Mouse (Mus musculus): ENCODE data around the gene Clk2.

The Clk2 gene

DNA sequence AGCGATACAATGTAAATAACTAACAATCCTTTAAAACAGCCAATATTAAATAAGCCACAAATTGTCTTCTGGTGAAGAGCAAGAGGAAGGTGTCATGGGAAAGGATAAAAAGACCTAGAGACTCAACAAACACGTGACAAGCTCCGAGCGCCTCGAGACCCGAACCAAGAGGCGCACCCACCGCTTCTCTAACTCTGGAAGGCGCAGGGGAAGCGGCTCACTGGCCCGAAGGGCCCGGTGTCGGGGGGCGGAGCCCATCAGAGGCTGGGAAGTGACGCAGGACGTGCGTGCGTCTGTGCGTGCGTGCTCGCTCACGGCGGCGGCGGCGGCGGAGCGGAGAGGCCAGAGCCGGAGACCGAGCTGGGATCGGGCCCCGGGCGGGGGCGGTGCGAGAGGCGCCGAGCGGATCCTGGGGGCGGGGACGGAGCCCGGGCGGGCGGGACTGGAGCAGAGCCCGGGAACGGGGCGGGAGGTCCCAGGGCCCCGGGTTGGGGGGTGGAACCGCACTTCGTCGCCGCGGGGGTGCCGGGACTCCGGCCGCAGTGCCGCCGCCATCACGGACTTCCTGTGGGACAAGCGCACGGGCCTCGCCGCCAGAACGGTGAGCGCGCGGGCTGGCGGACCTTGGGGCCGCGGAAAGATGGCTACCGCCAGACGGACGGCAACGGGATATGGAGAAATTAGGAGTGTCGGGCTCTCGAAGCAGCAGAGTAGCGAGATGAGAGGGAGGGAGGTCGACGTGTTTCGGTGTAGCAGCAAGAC is at the start of gene Clk2:
Clk2 (plus strand) TSS at position 290 of the 762 bp plus-strand sequence.
- DNase-seq (ENCODE audit: low read depth, low spot score): peak; percentile 75

DNA sequence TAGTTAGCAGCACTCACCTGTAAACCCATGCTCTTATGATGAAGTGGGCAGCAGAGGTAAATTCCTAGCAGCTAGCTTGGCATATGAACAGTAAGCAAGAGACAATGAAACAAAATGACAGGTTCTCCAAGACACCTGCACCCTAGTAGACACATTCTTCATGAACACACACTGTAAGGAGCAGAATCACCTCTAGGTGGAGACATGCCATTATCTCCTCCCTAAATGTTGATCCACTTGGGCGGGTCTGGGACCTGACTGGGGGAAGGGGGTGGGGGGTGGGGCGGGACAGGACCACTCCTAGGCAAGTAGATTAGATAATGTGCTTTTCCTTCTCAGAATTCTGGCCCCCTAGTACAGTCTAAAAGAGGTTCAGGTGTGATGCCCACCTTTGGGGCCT is 49.1 kb upstream of the Clk2 start:
- DNase-seq (ENCODE audit: low read depth, low spot score): no peak

DNA sequence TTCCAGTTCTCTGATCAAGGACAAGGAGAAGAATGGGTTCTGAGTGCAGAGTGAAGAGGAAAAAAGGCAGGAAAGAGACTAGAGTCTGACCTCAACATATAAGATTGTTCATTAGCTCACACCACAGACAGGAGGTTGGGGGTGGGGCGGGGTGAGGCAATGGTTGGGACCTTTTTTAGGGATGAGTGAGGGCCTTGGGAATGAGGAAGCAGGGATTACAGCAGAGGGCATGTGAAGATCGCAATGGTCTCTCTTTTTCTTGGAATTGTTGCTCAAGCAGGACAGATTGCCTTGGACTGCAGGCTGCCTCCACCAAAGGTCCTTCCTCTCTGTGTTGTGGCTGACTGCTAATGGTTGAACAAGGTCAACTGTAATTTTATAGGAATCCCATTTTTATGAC is 41.3 kb upstream of the Clk2 start:
- no peak for DNase-seq (ENCODE audit: low read depth, low spot score)

DNA sequence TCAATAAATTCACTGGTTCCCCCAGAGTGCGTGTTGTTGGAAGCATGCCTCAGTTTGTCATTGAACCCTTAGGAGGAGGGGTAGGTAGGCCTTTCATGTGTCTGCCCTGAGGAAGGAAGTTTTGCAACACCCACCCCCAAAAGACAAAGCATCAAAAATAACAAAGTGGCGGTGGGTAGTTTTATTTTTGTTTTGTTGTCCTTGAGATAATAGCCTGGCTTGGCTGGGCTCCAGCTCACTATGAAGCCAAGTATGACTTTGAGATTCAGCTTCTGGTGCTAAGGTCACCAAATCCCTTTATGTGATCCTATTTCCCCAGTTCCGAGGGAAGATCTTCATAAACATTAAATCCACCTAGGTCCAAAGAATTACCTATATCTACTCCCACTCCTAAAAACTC is 40.4 kb upstream of the Clk2 start:
- DNase-seq (ENCODE audit: low read depth, low spot score): no peak

DNA sequence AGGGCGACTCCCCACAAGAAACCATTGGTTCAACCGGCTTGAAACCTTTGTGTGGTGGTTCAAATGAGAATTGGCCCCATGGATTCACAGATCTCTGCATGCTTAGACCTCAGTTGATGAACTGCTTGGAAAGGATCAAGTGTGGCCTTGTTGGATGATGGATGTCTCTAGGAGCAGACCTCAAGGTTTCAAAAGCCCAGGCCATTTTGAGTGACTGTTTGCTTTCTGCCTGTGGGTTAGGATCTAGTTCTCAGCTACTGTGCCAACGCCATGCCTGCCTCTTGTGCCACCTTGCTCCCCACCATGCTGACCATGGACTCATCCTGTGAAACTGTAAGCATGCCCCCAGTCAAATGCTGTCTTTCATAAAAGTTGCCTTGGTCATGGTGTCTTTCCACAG is 38.6 kb upstream of the Clk2 start:
- DNase-seq (ENCODE audit: low read depth, low spot score): no peak

DNA sequence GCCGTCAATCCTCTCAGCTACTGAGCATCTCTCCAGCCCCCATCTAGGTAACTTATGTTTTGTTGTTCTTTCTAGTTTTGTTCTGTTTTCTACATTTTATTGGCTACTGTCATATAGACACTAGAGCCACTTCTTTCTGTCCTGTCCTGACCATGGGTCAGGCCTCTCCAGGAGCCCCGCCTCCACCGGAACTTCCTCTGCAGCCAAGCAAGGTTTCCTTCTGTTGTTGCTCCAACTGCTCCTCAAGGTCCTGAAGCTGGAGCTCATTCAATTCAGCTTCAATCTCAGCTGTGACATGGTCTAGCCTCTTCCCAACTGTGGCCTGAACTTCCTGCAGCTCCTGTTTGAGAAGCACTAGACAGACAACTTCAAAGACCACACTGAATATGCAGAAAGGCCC is 34.7 kb upstream of the Clk2 start:
- DNase-seq (ENCODE audit: low read depth, low spot score): no peak

DNA sequence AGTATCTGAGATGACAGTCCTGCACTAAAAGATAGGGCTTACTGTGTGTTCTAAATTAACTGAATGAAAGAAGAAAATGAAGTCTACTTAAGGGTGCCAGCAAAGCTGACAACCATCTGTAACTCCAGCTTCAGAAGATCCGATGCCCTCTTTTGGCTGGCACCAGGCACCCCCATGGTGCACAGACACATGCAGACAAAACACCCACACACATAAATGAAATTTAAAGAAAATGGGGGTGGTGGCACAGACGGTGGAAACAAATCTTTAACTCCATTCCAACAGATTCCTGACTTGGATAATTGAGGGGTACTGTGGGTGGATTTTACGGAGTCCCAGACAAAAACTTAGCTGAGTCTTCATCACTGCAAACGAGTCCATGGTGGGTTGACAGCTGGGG is 32.8 kb upstream of the Clk2 start:
- DNase-seq (ENCODE audit: low read depth, low spot score): no peak

DNA sequence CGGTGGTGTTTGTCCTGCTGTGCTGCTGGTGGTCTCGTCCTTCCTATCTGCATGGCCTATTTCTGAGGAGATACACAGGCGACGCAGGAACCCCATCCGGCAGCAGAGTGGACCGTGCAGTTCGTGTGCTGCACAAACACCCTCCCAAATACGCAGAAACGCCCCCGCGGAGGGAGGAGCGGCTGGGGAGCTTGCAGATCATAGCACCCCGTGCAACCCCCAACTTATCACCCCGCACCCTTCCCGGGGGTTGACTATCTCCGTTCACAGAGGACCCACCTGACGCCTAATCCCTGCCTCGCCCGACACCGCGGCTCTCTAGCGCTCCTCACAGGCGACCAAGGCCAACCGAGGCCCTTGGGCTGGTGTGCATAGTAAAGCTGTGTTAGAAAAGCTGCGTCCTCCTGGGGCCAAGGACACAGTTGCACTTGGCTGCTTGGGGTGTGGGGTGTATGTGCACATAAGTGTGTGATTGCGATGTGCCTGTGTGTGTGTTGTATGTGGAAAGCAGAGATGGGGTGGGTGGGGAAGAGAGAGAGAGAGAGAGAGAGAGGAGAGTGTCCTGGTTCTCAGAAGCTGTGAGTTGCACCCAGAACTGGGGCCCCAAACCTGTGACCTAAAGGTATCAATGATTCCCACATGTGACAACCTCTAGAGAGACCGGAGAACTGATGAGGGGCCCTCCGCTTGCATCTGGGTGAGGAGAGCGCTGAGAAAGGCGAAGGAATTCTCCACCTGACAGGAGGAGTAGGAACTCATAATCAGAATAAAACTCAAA is 32.1 kb upstream of the Clk2 start:
- DNase-seq (ENCODE audit: low read depth, low spot score): no peak

DNA sequence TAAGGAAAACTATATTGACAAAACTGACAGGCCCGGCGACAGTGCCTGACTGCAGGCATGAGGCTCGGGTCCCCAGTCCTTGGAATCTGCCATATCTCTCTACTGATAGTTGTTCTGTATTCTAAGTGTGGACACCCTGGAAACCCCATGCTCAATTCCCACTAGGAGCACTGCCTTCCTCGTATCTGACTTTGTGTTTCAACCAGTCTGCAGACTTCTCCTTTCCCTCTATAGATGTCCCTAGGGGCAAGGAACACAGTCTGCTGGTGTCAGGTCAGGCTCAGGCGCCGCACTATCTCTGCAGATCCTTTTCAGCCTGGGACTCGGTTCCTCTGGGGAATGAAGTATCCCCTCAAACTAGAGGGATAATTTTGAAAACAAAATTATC is 31.5 kb upstream of the Clk2 start:
- DNase-seq (ENCODE audit: low read depth, low spot score): no peak

DNA sequence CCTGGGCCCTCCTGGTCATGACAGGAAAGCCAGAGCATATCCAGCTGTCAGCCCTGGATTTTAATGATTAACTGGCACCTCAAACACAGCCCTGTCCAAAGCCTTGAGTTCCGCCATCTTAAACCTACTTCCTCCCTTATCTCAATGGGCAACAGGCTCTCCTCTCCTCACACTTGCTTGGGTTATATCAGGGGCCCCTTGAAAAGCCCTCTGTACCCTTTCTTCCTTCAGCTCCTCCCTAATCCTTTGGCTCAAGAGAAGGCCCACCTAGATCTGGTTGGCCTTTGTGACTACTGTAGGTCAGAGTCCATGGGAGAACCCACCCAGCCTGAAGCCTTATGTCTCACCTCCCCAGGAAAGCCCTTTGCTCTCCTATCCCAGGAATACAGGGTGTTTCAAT is 30.8 kb upstream of the Clk2 start:
- DNase-seq (ENCODE audit: low read depth, low spot score): no peak

DNA sequence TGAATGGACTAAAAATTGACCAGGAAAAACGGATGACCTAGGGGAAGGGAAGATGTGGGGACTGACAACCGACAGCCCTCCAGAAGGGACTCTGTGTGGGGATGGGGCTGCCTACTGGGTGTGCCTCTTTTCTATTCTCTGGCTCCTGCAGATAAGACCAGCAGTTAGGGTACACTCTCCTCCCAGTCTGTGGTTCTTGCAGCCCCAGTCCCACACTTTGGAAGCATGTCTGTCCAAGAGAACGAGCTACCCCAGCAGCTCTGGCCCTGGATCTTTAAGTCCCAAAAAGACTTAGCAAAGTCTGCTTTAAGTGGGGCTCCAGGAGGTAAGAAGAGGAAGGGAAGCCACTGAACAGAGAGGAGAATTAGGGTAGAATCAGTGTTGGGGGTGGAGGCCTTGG is 28.6 kb upstream of the Clk2 start, which contains the start of gene Pklr:
Pklr (plus strand) TSS at position 185 of the 400 bp plus-strand sequence.
- DNase-seq (ENCODE audit: low read depth, low spot score): no peak

DNA sequence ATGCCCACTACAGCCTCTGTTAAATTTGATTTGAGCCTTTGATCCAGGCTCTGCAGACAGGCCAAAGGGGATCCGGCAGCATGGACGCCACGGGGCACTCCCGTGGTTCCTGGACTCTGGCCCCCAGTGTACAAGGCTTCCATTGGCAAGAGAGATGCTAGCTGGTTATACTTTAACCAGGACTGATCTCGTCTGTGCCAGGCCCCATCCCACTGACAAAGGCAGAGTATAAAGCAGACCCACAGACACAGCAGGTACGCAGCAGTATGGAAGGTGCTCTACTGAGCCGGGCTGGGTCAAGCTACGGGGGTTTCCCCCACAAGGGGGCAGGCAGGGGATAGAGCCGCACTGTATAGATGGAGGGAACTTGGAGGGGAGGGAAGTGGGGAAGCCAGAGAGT is 28.2 kb upstream of the Clk2 start:
- DNase-seq (ENCODE audit: low read depth, low spot score): no peak

DNA sequence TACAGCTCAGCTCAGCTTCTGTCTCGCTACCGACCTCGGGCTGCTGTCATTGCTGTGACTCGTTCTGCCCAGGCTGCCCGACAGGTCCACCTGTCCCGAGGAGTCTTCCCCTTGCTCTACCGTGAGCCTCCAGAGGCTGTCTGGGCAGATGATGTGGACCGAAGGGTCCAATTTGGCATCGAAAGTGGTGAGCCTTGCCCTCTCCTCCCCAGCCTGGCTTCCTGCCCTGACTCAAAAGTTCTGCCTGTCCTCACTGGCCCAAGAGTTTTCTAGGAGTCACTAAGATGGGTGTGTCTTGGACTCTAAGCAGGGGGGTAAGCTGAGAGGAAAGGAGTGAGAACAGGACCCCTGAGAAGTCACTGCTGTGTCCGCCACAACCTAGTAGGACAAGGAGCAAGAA is 19.8 kb upstream of the Clk2 start:
- DNase-seq (ENCODE audit: low read depth, low spot score): no peak

DNA sequence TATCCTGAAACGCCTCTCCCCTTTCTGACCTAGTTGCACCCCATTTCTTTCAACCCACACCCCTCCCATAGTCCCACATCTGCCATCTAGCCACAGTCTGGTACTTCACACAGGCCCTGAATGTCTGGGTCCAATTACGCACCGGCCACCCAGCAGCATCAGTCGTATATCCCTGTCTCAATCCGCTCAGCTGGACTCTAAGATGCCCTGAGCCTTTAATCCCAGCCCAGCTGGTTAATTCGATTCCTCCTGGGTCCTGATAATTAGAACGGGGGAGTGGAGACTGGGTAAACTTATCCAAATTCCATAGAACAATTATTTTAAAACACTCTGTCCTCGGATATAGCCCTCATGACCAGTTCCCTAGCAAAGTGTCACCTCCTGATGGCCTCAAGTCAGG is 19.0 kb upstream of the Clk2 start:
- no peak for DNase-seq (ENCODE audit: low read depth, low spot score)

DNA sequence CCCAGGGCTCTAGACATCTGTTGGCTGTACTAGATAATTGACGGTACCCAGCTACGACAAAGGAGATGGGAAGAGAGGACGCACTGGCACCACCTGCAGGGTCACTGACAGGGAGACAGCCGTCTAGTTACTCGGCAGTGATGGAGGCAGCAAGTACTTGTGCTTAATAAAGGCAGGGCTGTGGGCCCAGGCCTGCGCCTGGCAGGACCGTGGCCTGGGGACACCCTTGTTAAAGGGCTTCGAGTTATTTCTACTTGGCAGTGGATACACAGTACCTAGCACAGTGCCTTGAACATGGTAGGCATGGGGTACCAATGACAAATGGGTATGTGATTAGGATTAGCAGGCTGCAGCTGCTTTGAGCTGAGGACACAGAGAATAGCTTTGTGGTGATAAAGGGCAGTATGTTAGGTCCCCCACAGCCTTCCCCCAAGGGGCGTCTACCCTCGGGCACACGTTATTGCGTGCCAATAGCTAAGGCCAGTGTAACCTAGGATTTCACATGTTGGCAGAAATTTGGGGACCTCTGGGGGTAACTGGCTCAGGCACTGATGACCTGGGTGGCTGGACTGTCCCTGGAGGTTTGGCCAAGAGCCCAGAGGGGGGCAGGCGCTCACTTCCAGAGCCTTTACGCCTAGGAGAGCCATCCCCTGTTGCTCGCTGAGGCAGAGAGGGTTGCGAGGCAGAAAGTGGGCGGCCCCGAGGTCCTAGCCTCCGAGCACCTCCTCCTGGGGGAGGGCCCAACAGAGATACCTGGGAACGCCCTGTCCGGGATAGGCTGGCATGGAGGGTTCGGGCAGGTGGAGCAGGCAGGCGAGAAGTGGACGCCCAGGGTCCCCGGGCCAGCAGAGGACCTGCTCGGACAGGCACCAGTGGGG is 17.3 kb upstream of the Clk2 start:
- DNase-seq (ENCODE audit: low read depth, low spot score): no peak

DNA sequence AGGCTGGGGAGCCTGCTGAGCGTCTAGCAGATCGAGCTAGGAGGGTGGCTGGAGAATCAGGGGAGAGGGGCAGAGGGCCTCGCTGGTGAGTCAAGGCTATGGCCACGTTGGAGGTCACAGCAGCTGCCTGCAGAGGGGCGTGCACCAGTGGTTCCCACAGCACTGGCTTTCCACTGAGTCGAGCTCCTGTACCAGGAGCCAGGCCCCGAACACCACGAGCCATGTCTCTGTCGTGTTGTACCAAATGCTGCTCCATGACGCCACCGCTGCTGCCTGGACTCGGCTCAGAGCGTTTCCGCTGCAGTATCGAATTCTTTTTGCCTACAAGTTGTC is 16.6 kb upstream of the Clk2 start:
- DNase-seq (ENCODE audit: low read depth, low spot score): no peak

DNA sequence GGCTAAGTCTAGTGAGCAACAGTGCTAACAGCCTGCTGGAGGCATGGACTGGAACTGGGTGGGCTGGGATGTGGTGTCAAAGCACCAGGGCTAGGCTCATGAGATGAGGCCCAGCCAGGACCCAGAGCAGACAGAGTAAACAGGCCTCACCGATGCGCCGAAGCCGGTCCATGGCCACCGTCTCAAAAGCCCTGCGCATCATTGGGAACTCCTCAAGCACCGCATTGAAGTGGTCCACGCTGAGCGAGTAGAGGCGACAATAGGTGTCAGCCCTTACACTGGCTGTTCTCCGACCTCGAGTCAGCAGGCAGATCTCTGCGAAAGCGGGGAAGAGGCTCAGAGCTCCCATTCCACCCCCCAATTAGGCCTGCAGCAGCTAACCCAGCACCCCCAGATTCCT is 16.0 kb upstream of the Clk2 start:
- no peak for DNase-seq (ENCODE audit: low read depth, low spot score)

DNA sequence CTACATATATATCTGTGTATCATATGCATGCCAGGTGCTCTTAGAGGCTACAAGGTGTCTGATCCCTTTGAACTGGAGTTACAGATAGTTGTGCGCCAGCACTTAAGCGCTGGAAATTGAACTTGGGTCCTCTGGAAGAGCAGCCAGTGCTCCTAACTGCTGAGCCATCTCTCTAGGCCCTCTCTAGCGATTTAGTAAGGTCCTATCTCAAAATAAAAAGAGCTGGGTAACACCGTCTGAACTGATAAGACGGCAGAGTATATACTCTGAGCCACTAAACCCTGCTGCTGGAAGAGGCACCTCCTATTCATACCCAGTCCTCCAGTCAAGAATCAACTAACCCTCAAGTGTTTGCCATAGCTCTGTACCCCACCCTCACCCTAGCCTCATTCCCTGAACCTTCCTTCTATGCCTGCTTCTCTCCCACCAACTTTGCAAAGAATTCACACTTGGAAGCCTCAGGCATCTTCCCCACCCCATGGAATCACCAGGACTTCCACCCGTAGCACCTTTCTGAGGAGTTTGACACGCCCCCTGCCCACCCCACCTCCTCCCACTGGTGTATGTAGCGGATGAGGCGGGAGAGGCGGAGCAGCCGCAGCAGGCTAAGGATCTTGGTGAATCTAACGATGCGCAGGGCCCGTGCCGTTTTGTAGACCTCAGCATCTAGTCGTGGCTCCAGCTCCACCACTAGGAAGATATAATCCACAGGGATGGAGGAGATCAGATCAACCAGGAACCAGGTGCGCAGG is 12.3 kb upstream of the Clk2 start:
- DNase-seq (ENCODE audit: low read depth, low spot score): no peak

DNA sequence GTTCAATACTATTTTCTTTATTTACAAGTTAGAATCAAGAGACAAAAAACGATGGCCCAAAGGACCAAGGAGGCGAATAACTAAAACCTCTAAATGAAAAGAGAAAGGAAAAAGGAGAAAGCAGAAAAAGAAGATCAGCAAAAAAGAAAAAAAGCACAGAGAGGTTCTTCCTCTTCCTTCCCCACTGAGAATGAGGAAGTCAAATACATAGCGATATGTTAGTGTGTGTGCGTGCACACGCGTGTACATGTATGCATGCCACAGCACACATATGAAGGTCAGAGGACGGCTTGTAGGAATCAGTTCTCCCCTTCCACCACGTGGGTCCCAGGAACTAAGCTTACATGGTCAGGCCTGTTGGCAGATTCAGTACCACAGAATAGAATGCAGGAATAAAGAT is 7.6 kb upstream of the Clk2 start:
- DNase-seq (ENCODE audit: low read depth, low spot score): no peak

DNA sequence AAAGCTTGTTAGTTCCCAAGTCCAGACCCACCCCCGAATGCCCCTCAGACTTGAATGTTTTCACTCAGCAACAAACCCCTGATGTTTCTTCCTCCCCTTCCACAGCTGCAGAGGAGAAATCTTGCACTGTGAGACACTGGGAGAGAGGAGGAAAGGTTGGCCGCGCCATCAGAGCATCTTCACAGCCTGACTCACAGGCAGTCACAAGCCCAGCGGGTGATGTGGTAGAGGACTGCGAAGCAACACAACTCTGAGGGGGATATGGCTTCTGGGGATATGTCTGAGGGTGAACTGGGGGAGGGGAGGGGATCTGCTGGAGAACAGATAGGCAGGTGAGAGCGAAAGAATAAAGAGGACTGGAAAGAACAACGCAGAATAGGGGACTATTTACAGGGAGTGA is 5.9 kb upstream of the Clk2 start:
- no peak for DNase-seq (ENCODE audit: low read depth, low spot score)

DNA sequence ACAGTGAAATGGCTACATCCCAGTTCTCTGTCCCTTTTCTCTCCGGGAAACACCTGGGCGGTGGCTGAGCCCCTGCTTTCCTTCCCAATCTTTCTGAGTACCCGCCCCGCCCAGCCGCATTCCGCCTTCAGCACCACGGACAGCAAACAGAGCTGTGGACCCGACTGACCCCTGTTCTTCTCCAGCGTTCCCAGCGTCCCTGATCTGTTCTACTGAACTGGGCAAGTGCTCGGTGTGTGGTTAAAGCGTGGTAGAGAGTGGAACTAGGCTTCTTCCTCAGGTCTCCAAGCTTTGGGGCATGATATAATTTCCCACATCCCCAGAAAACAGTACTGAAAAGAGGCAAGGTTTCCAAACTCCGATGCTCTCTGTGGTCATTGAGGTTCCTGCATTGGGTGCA is 5.4 kb upstream of the Clk2 start:
- no peak for DNase-seq (ENCODE audit: low read depth, low spot score)
